Mouse (Mus musculus): ENCODE measurements around the gene Akap6. TPM values are rescaled to one million over a fixed set of nuclear protein-coding genes. Genes with fewer than 3 reads are reported as not detected.

Gene Akap6
- polyA plus RNA-seq, 1 experiment from 2014 or later = 24.4 TPM

- no peak overlapping the region for H3K4me2 ChIP-seq (ENCODE audit: low read depth)
- H3K4me3 ChIP-seq (ENCODE audit: low read depth, low read length) = no peak overlapping the region
- no peaks in the 10 kb centered on the region for H3K36me3 ChIP-seq (ENCODE audit: control insufficient read depth, insufficient read depth, low read length)
- no peaks in the 10 kb centered on the region for H3K27me3 ChIP-seq (ENCODE audit: control insufficient read depth, insufficient read depth, low read length)
- no peak for ATAC-seq (ENCODE audit: insufficient read depth, low FRiP score, low TSS enrichment)
- H3K4me1 ChIP-seq (ENCODE audit: control insufficient read depth, insufficient read depth, low read length) = no peaks in the 10 kb centered on the region
- no peak overlapping the region for H3K9ac ChIP-seq (ENCODE audit: low read length)
- WGBS = 83% methylated on average over 10 of the region's 10 CpGs
- H3K27ac ChIP-seq (ENCODE audit: low read depth, low read length) = no peak overlapping the region
- no peaks in the 10 kb centered on the region for H3K9me3 ChIP-seq (ENCODE audit: control insufficient read depth, low read length)
- no peak for DNase-seq (ENCODE audit: low spot score)
Observed at GRCm38 (mm10) chr12:53112276-53112675, 413.1 kb downstream of the Akap6 start.

- no peak overlapping the region for H3K9ac ChIP-seq (ENCODE audit: low read length)
- no peak for ATAC-seq (ENCODE audit: insufficient read depth, low FRiP score, low TSS enrichment)
- H3K4me1 ChIP-seq (ENCODE audit: control insufficient read depth, insufficient read depth, low read length) = no peaks in the 10 kb centered on the region; the same call in 1 of the 2 replicates
- no peak overlapping the region for H3K4me2 ChIP-seq (ENCODE audit: low read depth)
- H3K9me3 ChIP-seq (ENCODE audit: control insufficient read depth, low read length) = peaks cover 4% of the 10 kb centered on the region; the same call in 1 of the 2 replicates
- peaks cover 2% of the 10 kb centered on the region; the same call in 1 of the 2 replicates for H3K36me3 ChIP-seq (ENCODE audit: control insufficient read depth, insufficient read depth, low read length)
- no peaks in the 10 kb centered on the region for H3K27me3 ChIP-seq (ENCODE audit: control insufficient read depth, insufficient read depth, low read length)
- no peak for DNase-seq (ENCODE audit: low spot score)
- H3K27ac ChIP-seq (ENCODE audit: low read depth, low read length) = no peak overlapping the region
- WGBS = 53% methylated on average over 4 of the region's 4 CpGs
- no peak overlapping the region for H3K4me3 ChIP-seq (ENCODE audit: low read depth, low read length)
Observed at GRCm38 (mm10) chr12:53119352-53119751, 420.2 kb downstream of the Akap6 start.

- no peak overlapping the region for H3K27ac ChIP-seq (ENCODE audit: low read depth, low read length)
- WGBS = 80% methylated on average over 7 of the region's 7 CpGs
Observed at GRCm38 (mm10) chr12:53124131-53124530, 424.9 kb downstream of the Akap6 start.

DNA sequence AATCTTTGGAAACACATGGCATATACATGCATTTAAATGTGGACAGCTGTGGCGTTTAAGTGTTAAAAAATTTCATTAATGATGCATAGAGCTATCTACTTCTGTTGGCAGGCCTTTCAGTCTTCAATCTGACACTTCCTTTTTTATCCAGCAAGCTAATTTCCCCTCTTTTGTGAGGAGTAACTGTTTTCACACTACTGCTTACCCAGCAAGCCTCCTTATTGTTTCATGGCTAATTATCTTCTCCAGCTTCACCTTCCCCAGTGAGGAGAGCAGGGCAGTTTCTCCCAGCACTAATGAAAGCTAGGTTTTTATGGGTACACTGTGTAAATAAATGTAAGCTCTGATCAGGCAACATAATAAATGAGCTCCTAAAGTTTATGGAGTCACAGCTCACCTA is 425.5 kb downstream of the Akap6 start:
- no peak overlapping the region for H3K4me2 ChIP-seq (ENCODE audit: low read depth)
- 32% methylated on average over 1 of the region's 1 CpGs for WGBS
- no peak for ATAC-seq (ENCODE audit: insufficient read depth, low FRiP score, low TSS enrichment)

More at GRCm38 (mm10) chr12:53124131-53124530, 424.9 kb downstream of the Akap6 start:
- Histone ChIP-seq H3K9me3 (ENCODE audit: control insufficient read depth, low read length) (peaks cover 4% of the 10 kb centered on the region; the same call in 1 of the 2 replicates), H3K27me3 (ENCODE audit: control insufficient read depth, insufficient read depth, low read length) (no peaks in the 10 kb centered on the region), H3K4me3 (ENCODE audit: low read depth, low read length) (no peak overlapping the region), H3K4me2 (ENCODE audit: low read depth) (no peak overlapping the region), H3K9ac (ENCODE audit: low read length) (no peak overlapping the region), H3K4me1 (ENCODE audit: control insufficient read depth, insufficient read depth, low read length) (no peaks in the 10 kb centered on the region; the same call in 1 of the 2 replicates), H3K36me3 (ENCODE audit: control insufficient read depth, insufficient read depth, low read length) (peaks cover 2% of the 10 kb centered on the region; the same call in 1 of the 2 replicates)
- no peak for DNase-seq (ENCODE audit: low spot score)
- no peak for ATAC-seq (ENCODE audit: insufficient read depth, low FRiP score, low TSS enrichment)

DNA sequence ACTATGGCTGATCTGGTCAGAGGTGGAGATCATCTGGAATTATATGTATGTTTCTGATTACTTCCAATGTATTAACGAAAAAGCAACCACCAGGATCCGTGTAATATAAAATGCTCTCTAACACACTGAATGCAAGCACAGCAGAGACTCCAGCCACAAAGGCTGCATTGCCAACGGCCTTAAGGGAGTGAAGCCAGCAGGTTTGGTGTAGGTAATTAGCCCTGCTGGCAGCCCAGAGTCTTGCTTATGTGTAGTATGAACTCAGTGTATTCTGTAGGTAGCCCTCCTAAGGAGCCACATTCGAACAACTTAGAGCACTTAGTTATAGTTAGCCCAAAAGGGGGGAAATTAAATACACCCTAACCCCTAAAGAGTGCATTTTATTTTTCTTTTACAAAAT is 426.1 kb downstream of the Akap6 start:
- Histone ChIP-seq H3K36me3 (ENCODE audit: control insufficient read depth, insufficient read depth, low read length) (peaks cover 2% of the 10 kb centered on the region; the same call in 1 of the 2 replicates), H3K9ac (ENCODE audit: low read length) (no peak overlapping the region), H3K4me2 (ENCODE audit: low read depth) (no peak overlapping the region), H3K9me3 (ENCODE audit: control insufficient read depth, low read length) (peaks cover 4% of the 10 kb centered on the region; the same call in 1 of the 2 replicates), H3K27me3 (ENCODE audit: control insufficient read depth, insufficient read depth, low read length) (no peaks in the 10 kb centered on the region), H3K4me3 (ENCODE audit: low read depth, low read length) (no peak overlapping the region), H3K27ac (ENCODE audit: low read depth, low read length) (no peak overlapping the region), H3K4me1 (ENCODE audit: control insufficient read depth, insufficient read depth, low read length) (no peaks in the 10 kb centered on the region; the same call in 1 of the 2 replicates)
- ATAC-seq (ENCODE audit: insufficient read depth, low FRiP score, low TSS enrichment) (no peak), DNase-seq (ENCODE audit: low spot score) (no peak)
- 71% methylated on average over 4 of the region's 4 CpGs for WGBS

More for the DNA sequence above, 425.5 kb downstream of the Akap6 start:
- no peak overlapping the region for H3K9ac ChIP-seq (ENCODE audit: low read length)
- H3K36me3 ChIP-seq (ENCODE audit: control insufficient read depth, insufficient read depth, low read length) = peaks cover 2% of the 10 kb centered on the region; the same call in 1 of the 2 replicates
- peaks cover 4% of the 10 kb centered on the region; the same call in 1 of the 2 replicates for H3K9me3 ChIP-seq (ENCODE audit: control insufficient read depth, low read length)
- H3K4me1 ChIP-seq (ENCODE audit: control insufficient read depth, insufficient read depth, low read length) = no peaks in the 10 kb centered on the region; the same call in 1 of the 2 replicates
- H3K27ac ChIP-seq (ENCODE audit: low read depth, low read length) = no peak overlapping the region
- no peaks in the 10 kb centered on the region for H3K27me3 ChIP-seq (ENCODE audit: control insufficient read depth, insufficient read depth, low read length)
- H3K4me3 ChIP-seq (ENCODE audit: low read depth, low read length) = no peak overlapping the region
- DNase-seq (ENCODE audit: low spot score) = no peak

DNA sequence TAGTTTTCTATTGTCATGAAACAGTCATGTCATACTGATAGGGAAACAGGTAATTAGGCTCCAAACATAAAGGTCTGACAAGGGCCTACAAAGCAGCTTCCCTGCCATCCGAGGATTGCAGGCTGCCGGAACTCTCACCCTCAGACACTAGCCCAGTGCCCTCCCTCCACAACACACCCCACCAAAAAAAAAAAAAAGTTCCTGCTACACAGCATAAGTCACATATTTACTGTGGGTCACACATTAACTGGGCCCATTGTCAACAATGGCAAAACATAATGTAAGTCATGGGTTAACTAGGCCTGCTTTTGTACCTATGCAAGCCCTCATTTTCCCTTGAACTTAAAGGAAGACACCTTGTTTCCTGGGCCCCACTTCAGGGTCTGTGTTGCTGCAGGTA is 435.0 kb downstream of the Akap6 start:
- Histone ChIP-seq H3K4me2 (ENCODE audit: low read depth) (no peak overlapping the region), H3K27ac (ENCODE audit: low read depth, low read length) (no peak overlapping the region), H3K4me1 (ENCODE audit: control insufficient read depth, insufficient read depth, low read length) (no peaks in the 10 kb centered on the region), H3K9me3 (ENCODE audit: control insufficient read depth, low read length) (no peaks in the 10 kb centered on the region), H3K4me3 (ENCODE audit: low read depth, low read length) (no peak overlapping the region), H3K36me3 (ENCODE audit: control insufficient read depth, insufficient read depth, low read length) (no peaks in the 10 kb centered on the region), H3K9ac (ENCODE audit: low read length) (no peak overlapping the region), H3K27me3 (ENCODE audit: control insufficient read depth, insufficient read depth, low read length) (no peaks in the 10 kb centered on the region)
- WGBS = 68% methylated on average over 2 of the region's 2 CpGs
- DNase-seq (ENCODE audit: low spot score) = no peak
- no peak for ATAC-seq (ENCODE audit: insufficient read depth, low FRiP score, low TSS enrichment)

GRCm38 (mm10) chr12:53137331-53137730 is 438.1 kb downstream of the Akap6 start:
- DNase-seq (ENCODE audit: low spot score) (no peak), ATAC-seq (ENCODE audit: insufficient read depth, low FRiP score, low TSS enrichment) (no peak)
- H3K4me1 ChIP-seq (ENCODE audit: control insufficient read depth, insufficient read depth, low read length) = no peaks in the 10 kb centered on the region
- H3K9ac ChIP-seq (ENCODE audit: low read length) = no peak overlapping the region
- 90% methylated on average over 3 of the region's 3 CpGs for WGBS
- H3K9me3 ChIP-seq (ENCODE audit: control insufficient read depth, low read length) = no peaks in the 10 kb centered on the region
- H3K36me3 ChIP-seq (ENCODE audit: control insufficient read depth, insufficient read depth, low read length) = no peaks in the 10 kb centered on the region
- no peak overlapping the region for H3K4me3 ChIP-seq (ENCODE audit: low read depth, low read length)
- no peak overlapping the region for H3K4me2 ChIP-seq (ENCODE audit: low read depth)
- H3K27me3 ChIP-seq (ENCODE audit: control insufficient read depth, insufficient read depth, low read length) = no peaks in the 10 kb centered on the region
- no peak overlapping the region for H3K27ac ChIP-seq (ENCODE audit: low read depth, low read length)

- no peaks in the 10 kb centered on the region for H3K9me3 ChIP-seq (ENCODE audit: control insufficient read depth, low read length)
- DNase-seq (ENCODE audit: low spot score) = no peak
- no peaks in the 10 kb centered on the region for H3K27me3 ChIP-seq (ENCODE audit: control insufficient read depth, insufficient read depth, low read length)
- 50% methylated on average over 6 of the region's 6 CpGs for WGBS
- H3K4me3 ChIP-seq (ENCODE audit: low read depth, low read length) = no peak overlapping the region
- no peak overlapping the region for H3K4me2 ChIP-seq (ENCODE audit: low read depth)
- no peaks in the 10 kb centered on the region for H3K4me1 ChIP-seq (ENCODE audit: control insufficient read depth, insufficient read depth, low read length)
- no peak for ATAC-seq (ENCODE audit: insufficient read depth, low FRiP score, low TSS enrichment)
- H3K27ac ChIP-seq (ENCODE audit: low read depth, low read length) = no peak overlapping the region
- no peaks in the 10 kb centered on the region; the same call in 1 of the 2 replicates for H3K36me3 ChIP-seq (ENCODE audit: control insufficient read depth, insufficient read depth, low read length)
- no peak overlapping the region for H3K9ac ChIP-seq (ENCODE audit: low read length)
Observed at GRCm38 (mm10) chr12:53144122-53144695, 445.0 kb downstream of the Akap6 start.

DNA sequence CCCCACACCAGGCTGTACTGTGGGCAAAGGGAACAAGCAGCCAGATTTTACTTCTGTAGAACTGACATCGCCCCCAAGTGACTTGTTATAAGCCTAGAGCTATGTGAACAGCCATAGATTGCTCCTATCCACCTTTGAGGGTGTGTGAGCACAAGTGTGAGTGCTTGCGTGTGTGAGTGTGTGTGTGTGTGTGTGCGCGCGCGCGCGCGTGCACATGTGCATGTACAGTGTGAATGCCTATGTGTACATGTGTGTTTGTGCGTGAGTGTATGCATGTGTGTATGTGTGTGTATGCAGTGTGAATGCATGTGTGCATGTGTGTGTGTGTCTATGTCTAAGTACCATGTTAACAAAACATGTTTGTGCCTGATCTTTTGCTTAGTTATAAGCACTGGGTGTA is 445.6 kb downstream of the Akap6 start:
- H3K4me3 ChIP-seq (ENCODE audit: low read depth, low read length) = no peak overlapping the region
- no peaks in the 10 kb centered on the region for H3K4me1 ChIP-seq (ENCODE audit: control insufficient read depth, insufficient read depth, low read length)
- H3K4me2 ChIP-seq (ENCODE audit: low read depth) = no peak overlapping the region
- no peaks in the 10 kb centered on the region for H3K27me3 ChIP-seq (ENCODE audit: control insufficient read depth, insufficient read depth, low read length)
- 96% methylated on average over 10 of the region's 10 CpGs for WGBS
- H3K36me3 ChIP-seq (ENCODE audit: control insufficient read depth, insufficient read depth, low read length) = no peaks in the 10 kb centered on the region; the same call in 1 of the 2 replicates
- no peak overlapping the region for H3K9ac ChIP-seq (ENCODE audit: low read length)
- ATAC-seq (ENCODE audit: insufficient read depth, low FRiP score, low TSS enrichment) (no peak), DNase-seq (ENCODE audit: low spot score) (no peak)
- no peaks in the 10 kb centered on the region for H3K9me3 ChIP-seq (ENCODE audit: control insufficient read depth, low read length)
- no peak overlapping the region for H3K27ac ChIP-seq (ENCODE audit: low read depth, low read length)
